Mouse (Mus musculus) megakaryocyte, adult 5-6 weeks (primary cell): Measurements from ENCODE around the gene Col18a1. TPM values are rescaled to one million over a fixed set of nuclear protein-coding genes. Genes with fewer than 3 reads are reported as not detected.

Experiments used
- ATAC-seq: 2 replicates; pipeline ENCODE4 v1.8.0; 2016; ENCODE audit warnings: mild to moderate bottlenecking, inconsistent platforms; ENCODE audit not compliant: poor library complexity, severe bottlenecking
- total RNA-seq, 2 experiments: library from RNA; stranded (forward) in 1 of 2; stranded (reverse) in 1 of 2; fragments of 153-499, 151-499 nt in 1 of 2; fragments of 221-1000, 200-1000 nt in 1 of 2; gene quantifications; 2 replicates each; pipeline versions ENCODE4 v1.2.3 to v1.2.4; 2015 to 2017

Col18a1 gene
- total RNA-seq, 2 experiments from 2014 or later = not detected

DNA sequence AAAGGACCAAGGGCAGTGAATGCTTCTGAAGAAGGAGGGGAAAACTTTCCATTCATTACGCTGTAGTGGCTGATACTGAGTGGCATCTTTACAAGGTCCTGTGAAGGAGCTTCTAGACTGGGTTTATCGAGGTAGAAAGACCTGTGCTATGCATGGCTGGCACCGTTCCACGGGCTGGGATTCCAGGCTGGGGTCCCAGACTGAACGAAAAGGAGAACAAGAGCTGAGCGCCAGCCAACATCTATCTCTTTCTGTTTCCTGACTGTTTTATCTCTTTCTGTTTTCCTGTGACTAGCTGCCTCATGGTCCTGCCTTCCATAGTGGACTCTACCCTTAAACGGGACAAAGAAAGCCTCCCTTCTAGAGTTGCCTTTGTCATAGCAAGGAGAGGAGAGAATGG lies 21.1 kb upstream of the Col18a1 start:
- ATAC-seq = no peak

DNA sequence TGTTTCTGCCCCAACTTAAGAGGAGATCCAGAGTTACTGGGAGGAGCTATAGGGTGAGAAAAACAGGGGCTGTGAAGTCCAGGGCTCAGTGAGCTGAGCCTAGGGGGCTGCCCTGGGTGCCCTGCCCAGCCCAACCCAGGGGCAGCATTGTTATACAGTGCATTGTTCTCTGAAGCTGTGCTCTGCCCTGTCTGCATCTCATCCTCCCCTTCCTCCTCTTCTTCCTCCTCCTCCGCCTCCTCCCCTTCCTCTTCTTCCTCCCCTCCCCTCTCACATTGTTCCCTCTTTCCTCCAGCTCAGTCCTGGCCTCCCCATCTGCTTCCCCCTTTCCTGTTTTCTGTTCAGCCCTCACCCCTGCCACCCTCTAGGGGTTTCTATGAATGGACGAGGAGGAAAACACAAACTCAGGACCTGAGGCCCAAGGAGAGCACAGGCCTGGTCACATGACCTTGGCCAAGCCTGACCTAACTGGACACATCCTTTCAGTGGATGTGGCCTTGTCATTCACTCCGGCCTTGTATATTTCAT lies 16.5 kb upstream of the Col18a1 start:
- no peak for ATAC-seq

DNA sequence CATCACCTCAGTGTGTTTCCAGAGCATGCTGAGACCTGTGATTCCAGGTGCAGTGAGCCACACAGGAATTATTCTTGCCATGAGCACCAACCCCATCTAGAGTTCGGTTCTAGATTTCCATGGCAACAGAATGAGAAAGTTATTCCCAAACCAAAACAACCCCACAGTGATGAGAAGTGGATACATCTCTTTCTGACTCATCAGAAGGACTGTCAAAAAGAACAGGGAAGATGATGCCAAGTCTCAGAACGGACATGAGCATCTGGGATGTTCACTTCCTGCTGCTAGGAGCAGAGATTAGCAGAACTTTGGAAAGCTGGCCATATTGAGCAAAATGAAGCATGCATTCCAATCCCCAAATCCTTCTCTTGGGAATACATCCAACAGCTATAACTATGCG lies 13.8 kb upstream of the Col18a1 start:
- no peak for ATAC-seq

DNA sequence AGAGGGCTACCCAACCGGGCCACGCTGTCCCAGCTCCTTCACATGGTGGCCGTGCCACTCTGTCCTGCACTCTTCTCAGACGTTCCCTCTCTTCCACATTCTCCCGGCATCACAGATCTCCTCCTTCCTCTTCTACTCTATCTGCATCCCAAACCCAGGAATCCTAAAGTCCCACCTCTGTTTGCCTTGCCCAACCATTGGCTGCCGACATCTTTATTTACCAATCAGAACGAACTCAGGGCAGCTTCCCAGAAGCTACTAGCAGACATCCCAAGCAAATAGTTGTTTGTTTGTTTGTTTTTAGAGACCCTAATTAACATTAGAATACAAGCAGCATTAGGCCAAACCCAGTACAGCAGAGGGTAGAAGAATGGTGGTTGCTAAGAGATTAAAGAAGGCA lies 12.3 kb upstream of the Col18a1 start:
- ATAC-seq = no peak

DNA sequence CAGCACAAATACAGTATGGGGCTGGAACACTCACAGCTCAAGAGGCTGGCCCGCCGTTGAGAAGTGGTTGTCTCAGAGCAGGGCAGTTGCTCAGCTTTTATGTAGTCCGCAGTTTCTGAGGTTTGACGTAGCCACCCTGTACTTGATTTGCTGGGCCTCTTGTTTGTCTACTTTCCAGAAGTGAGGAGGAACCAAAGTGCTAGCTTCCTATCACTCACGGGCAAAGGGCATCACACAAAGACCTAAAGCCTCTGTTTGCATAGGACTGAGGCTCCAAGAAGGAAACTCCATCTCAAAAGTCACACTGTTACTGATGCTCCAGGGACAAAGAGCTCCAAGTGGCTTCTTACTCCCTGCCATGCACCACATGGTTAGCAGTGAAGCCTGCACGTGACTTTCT lies 4.1 kb upstream of the Col18a1 start:
- ATAC-seq = no peak

DNA sequence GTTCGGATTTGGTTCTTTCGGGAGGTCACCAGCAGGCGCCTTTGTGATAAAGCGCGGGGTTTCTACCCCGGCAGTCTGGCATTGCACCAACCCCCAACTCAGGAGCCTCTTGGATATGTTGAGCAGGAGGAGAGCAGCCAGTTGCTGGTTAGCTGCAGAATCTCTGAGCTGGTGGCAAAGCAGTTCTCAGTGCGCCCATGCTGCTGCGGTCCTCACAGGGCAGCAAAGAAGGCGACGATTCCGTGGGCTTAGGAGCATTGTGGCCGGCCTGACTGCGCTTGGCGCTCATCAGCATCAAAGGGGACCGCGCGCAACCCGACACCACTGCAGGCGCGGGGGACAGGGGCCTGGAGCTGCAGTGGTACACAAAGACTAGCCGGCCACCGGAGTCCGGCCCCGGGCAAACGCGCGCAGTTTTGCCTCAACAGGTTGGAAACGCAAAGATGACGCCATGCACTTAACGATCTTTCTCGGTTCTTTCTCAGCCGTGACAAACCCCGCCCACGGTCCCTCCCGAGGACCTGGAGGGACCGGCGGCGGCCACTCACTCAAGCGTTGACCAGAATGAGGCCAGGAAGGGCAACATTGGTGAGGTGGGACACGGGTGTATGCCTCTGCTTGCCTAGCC lies 916 bp downstream of the Col18a1 start:
- 0 out of 2 replicates have a peak, but pooled peaks have one; percentile 12 for ATAC-seq

DNA sequence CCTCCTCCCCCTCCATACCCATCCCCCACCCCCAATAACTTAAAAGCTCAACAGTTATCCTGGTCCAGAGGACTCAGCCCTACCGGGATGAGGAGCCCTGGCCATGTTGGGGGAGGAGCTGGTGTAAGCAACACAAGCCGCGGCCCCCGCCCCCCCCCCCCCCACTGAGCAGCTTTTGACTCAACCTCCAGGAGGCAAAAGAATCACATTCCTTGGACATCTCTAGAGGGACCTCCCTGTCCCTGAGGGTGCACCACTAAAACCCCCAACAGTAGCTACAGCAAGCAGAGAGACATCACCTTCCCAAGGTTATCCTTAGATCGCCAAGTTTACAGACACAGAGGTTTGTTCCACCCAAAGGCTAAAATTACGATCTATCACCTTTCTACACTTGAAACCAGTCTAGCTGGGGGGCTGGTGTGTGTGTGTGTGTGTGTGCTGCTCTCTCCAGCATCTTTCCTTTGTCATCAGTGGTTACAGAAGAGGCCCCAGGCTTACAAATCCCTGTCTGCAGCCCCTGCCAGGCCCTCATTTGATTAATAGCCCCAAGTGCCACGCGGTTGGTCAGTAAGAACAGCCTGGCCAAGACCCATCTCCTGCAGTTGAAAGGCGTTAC lies 1.8 kb downstream of the Col18a1 start:
- no peak for ATAC-seq

DNA sequence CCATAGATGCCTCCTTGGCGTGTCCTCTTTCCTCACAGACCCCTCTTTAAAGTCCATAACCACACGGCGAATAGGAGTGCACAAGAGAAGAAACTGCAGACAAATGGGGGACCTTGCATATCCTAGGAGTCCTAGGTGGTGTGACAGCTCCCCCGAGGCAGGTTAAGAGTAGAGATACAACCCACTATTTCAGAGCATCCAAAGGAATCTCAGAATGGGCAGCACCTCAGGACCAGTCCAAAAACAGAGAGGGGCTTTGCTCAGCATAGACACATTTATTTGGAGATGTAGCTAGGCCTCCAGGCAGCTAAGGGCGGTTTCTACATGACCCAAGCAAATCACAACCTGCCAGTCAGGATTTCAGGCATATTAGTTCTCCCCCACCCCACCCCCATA lies 2.3 kb downstream of the Col18a1 start:
- no peak for ATAC-seq

DNA sequence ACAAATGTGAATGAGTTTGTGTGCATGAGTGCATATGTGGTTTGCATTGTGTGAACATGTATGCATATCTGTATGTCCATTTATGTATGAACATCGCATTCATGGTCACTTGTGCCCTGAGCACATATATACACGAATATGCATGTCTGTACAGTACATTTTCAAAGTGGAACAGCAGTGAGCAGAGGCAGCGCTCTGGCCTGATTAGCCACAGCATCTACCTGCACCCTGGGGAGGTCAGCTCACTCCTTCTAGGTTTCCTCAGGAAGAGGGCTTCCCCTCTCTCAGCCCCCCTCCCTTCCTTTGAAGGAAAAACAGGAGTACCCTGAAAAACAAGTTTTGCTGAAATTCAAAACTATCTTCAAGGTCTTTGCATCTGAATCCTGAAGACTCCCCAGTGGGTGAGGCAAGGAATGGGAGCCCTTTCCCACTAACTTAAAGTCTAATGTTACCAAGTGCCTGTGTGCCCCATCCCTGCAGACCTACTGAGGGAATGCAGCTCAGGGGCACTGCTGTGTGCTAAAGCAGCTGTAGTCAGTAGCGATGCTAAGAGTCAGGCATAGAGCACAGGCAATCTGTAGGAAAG lies 2.9 kb downstream of the Col18a1 start:
- ATAC-seq = no peak

DNA sequence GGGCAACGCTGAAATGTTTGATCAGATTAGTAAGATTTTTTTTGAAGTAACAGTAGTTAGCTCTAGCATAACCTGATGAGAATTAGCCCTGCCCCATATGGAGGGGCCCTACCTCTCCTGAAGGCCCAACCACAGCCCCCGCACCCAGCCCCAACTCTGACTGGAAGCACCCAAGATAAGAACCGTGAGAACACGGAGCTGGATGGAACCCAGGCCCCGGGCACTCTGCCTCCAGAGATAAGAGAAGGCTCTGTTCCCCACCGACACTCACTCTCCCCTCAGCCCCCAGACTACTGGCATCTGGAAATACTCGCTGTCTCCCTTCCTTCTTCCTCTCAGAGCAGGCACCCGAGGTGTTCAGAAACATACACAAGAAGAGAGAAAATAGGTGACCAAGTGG lies 6.8 kb downstream of the Col18a1 start:
- ATAC-seq = no peak

DNA sequence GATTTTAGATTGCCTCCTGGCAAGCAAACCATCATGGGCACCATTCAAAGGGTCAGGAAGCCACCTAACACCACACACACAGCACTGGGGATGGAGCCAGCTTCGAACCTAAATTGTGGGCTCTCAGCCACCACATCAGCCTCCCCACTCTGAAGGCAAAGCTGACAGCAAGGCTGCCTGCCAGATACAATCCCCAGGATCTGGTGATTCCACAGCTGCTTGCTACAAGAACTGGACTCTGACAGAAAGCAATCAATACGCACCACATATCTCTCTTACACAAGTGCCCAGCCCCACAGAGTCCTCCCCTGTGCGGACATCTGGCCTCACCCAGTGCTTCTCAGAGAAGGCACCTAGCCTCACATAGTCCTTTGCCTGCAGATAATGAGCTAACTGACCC lies 7.4 kb downstream of the Col18a1 start:
- no peak for ATAC-seq

DNA sequence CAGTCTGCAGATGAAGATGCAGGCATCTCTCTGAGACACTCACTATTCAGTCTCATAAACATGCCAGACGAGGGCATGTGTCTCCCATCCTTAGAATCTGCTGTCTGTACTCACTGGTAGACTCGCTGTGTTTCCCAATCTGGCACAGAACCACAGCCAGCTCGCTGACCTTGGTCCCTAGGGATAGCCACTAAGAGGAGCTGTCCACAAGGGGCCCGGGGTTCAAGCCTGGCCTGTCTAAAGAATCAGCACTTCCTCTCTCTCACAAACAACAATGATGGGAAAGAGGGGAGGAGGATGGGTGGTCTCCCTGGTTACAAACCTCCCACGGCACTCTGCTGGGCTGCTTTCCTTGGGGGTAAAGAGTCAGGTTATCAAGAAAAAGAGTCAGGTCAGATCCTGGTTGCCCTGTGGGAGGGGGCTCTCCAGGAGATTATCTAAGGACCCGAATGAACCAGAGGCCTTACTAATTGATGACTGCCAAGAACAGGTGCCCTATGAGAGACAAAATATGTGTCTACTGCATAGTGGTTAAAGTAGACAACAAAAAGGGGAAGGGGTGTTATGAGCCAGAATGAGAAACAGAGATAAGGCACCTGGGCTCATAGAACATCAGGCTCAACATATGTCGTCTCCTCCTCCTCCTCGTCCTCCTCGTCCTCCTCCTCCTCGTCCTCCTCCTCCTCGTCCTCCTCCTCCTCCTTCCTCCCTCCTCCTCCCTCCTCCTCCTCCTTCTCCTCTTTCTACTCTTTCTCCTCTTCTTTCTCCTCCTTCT lies 8.9 kb downstream of the Col18a1 start:
- ATAC-seq = no peak

DNA sequence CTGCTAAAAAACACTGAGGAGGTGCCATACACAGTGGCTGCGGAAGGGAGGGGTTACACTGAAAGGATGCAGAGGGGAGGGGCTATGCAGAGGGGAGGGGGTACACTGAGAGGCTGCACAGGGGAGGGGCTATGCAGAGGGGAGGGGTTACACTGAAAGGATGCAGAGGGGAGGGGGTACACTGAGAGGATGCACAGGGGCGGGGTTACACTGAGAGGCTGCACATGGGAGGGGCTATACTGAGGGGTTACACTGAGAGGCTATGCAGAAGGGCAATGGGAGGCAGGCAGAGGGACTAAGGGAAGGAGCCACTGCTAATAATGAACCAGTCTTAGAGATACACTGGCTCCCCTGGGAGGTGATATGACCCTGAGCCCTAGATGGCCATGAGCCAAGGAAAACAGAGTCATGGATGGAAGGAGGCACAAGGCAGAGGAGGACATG lies 14.1 kb downstream of the Col18a1 start:
- ATAC-seq = no peak

DNA sequence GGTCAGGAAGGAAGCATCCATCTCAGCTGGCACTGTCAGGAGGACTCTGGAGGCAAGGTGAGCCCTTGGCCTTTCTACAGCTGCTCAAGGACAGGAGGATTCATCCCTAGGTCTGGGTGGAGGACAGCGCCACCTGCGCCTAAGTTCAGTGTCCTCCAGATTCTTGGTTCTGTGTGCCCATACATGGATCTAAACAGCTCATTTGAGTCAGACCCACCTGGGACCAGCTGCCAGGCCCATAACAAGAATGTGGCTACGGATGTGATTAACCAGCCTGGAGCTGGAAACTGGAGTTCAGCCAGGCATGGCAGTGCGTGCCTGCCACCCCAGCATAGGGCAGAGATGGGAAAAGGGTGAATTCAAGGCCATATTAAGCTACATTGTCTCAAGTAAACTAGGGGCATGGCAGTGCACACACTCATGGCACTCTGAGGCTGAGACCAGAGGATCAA lies 14.8 kb downstream of the Col18a1 start:
- ATAC-seq = no peak

DNA sequence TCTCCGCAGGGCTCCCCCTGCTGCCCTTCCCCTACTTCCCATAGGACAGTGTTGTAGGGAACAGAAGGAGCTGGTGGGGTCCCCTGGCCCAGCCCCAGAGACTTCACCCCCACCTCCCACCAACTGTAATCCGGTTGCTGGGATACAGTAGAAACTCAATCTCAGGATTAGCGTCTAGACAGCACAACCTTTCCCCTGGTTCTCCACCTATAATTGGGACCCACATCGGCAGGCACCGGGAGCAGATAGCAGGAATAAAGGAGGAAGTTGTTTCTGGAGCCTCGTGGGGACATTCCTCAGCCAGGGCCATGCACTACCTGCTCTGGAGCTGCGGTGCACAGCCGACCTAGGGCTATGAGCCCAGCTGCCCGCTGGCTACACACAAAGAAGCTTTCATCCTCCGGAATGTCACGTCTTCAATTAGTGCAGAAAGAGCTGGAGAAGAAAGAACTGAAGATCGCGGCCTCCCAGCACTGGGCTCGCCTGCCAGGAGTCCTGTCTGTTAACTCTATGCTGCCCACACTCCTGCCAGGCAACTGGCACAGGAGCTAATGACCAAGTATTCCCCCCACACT lies 15.3 kb downstream of the Col18a1 start:
- ATAC-seq = no peak

DNA sequence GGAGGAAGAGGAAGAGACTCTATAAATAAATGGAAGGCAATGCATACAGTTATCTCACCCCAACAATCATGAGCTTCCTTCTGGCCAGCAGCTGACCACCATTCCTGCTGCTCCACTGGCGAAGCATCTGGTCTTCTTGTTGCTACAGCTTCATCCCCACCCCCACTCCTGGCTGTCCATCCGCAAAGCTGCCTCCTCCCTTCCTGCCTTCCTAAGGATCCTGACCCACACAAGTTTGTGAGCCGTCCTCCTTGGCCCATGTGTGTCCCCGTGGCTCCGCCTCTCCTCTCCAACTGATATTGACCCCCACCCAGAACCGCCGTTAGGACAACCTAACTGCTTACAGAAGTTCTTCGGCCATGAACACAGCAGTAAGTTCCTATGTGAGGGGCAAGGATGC lies 16.3 kb downstream of the Col18a1 start:
- no peak for ATAC-seq

DNA sequence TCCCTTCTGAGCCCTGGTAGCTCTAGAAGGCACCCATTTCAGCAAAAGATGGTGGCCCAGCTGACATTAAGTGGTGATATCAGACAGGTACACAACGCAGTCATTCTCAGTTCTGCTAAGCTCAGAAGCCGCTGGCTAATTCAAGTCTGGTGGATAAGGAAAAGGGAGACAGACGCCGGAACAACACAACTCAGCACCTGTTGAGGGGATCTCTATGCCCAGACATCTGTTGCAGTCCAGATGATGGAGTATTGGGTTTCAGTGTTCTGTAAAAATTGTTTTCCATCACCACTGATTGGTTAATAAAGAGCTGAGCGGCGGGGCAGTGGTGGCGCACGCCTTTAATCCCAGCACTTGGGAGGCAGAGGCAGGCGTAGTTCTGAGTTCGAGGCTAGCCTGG lies 18.8 kb downstream of the Col18a1 start:
- ATAC-seq = no peak

DNA sequence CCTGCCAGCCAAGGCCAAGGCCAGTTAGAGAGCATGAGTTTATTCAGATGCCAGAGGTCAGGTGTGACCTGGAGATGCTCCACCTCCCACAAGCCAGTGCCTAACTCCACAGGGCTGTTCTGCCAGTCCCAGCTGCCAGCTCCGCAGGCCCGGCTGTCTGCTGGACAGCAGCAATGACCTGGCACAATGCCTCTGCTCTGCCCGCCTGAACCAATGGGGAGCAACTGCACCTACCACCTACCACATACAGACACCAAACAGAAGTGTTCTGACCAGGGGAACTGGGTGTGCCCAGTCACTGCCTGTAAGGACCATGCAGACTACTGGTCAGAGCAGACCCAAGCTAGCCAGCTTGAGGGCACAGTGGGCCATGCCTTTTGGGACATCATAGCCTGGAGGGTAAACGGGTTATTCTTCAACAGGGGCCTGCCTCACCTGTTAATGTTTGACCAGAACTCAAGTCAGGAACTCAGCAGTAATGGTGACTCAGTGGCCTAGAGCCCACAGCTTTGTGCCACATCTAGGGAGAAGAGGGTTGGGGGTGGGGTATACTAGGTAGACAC lies 19.4 kb downstream of the Col18a1 start:
- no peak for ATAC-seq

DNA sequence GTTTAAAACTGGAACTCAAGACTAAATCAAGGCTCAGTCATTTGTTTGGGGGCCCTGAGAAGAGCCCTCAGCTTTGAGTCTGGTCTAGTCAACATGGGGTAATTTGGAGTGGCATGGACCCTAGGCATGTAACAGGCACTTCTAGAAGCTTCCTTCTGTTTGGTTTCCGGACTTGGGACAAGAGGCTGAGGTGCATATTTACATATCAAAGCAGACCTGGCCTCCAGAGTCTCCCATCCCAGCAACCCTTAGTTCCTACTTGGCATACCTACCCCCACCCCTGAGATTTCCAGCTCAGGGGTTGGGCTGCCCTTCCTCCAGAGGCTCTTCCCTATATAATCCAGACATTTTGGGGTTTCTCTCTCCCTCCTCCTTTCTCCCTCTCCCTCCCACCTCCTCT lies 20.4 kb downstream of the Col18a1 start:
- no peak for ATAC-seq

DNA sequence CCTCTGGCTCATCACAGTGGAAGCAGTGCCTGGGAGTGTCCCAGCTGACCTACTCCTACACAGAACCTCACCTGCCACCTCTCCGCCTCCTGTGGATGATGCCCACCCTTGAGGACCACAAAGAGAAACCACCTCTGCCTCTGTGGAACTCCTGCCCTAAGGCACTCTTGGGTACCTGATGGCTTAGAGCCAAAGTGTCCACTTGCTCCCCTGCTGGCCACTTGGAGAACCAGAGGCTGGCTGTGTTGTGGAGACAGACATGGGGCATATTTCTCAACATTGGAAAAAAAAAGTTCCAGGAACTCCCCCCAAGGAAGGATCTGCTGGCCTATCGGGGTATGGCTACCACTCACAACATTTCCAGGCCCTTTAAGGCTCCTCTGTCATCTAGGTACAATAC lies 22.0 kb downstream of the Col18a1 start:
- no peak for ATAC-seq

DNA sequence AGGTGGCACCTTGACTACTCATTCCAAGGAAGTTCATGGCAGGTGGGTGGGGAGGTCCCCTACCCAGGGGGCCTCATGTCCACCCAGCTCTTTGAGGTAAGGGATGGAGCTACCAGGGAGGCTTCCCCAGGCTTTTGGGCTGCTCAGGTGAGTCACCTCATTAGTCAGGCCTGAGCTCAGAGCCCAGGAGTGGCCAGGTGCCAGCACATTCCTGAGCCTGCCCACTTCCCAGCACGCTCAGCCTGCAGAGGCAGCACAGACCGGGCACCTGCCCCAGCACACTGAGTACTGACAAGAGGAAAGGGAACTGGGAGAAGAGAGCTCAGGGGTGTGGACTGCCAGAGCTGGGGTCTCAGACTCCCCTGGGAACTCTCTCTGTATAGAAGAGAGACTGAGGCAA lies 24.0 kb downstream of the Col18a1 start:
- no peak for ATAC-seq
